Mouse (Mus musculus): Measurements from ENCODE around the gene Tmem8b. TPM values are rescaled to one million over a fixed set of nuclear protein-coding genes. Genes with fewer than 3 reads are reported as not detected.

The Tmem8b gene
- polyA plus RNA-seq, 1 experiment from 2014 or later, result 12.8 TPM

- no peak overlapping the region for H3K4me3 ChIP-seq (replicated peaks)
- no peak overlapping the region for H3K9ac ChIP-seq
- 0 out of 2 replicates have a peak, but pooled peaks cover 3% of the 10 kb centered on the region for H3K4me1 ChIP-seq
- no peaks in the 10 kb centered on the region for H3K36me3 ChIP-seq (replicated peaks)
- no peaks in the 10 kb centered on the region for H3K9me3 ChIP-seq
- 0 out of 2 replicates have a peak, but pooled peaks cover 3% of the 10 kb centered on the region for H3K27me3 ChIP-seq
- no peak overlapping the region for H3K4me2 ChIP-seq
- WGBS, result 72% methylated on average over 7 of the region's 7 CpGs
- no peak for ATAC-seq (ENCODE audit: low FRiP score)
- H3K27ac ChIP-seq, result no peak overlapping the region
Measured at GRCm38 (mm10) chr4:43727718-43728575, 59.2 kb downstream of the Tmem8b start.

- no peak for ATAC-seq (ENCODE audit: low FRiP score)
- H3K27ac ChIP-seq, result no peak overlapping the region
Measured at GRCm38 (mm10) chr4:43728576-43728954, 59.8 kb downstream of the Tmem8b start.

GRCm38 (mm10) chr4:43729126-43729525 lies 60.4 kb downstream of the Tmem8b start:
- Histone ChIP-seq H3K4me1 (0 out of 2 replicates have a peak, but pooled peaks cover 3% of the 10 kb centered on the region), H3K4me2 (no peak overlapping the region), H3K27ac (no peak overlapping the region), H3K36me3 (replicated peaks) (no peaks in the 10 kb centered on the region), H3K9ac (no peak overlapping the region), H3K4me3 (replicated peaks) (no peak overlapping the region), H3K27me3 (0 out of 2 replicates have a peak, but pooled peaks cover 3% of the 10 kb centered on the region), H3K9me3 (no peaks in the 10 kb centered on the region)
- 80% methylated on average over 3 of the region's 3 CpGs for WGBS
- ATAC-seq (ENCODE audit: low FRiP score), result no peak

More at GRCm38 (mm10) chr4:43728576-43728954, 59.8 kb downstream of the Tmem8b start:
- 0 out of 2 replicates have a peak, but pooled peaks cover 3% of the 10 kb centered on the region for H3K4me1 ChIP-seq
- no peak overlapping the region for H3K4me2 ChIP-seq
- H3K36me3 ChIP-seq (replicated peaks), result no peaks in the 10 kb centered on the region
- 69% methylated on average over 5 of the region's 5 CpGs for WGBS
- no peak overlapping the region for H3K4me3 ChIP-seq (replicated peaks)
- no peaks in the 10 kb centered on the region for H3K9me3 ChIP-seq
- no peak overlapping the region for H3K9ac ChIP-seq
- 0 out of 2 replicates have a peak, but pooled peaks cover 3% of the 10 kb centered on the region for H3K27me3 ChIP-seq

GRCm38 (mm10) chr4:43729794-43730550 lies 61.2 kb downstream of the Tmem8b start, which contains the start of gene Spaar:
TSS of gene Spaar (plus strand) at chr4:43730034.
- Histone ChIP-seq H3K4me1 (0 out of 2 replicates have a peak, but pooled peaks cover 3% of the 10 kb centered on the region), H3K9ac (no peak within 1 kb of the TSS), H3K4me2 (no peak within 1 kb of the TSS), H3K4me3 (replicated peaks) (no peak within 1 kb of the TSS), H3K9me3 (no peaks in the 10 kb centered on the region), H3K27ac (no peak within 1 kb of the TSS), H3K36me3 (replicated peaks) (no peaks in the 10 kb centered on the region), H3K27me3 (0 out of 2 replicates have a peak, but pooled peaks cover 3% of the 10 kb centered on the region)
- WGBS, result 74% methylated on average over 14 of the region's 14 CpGs
- no peak for ATAC-seq (ENCODE audit: low FRiP score)

GRCm38 (mm10) chr4:43730750-43731297 lies 62.1 kb downstream of the Tmem8b start:
- no peaks in the 10 kb centered on the region for H3K36me3 ChIP-seq (replicated peaks)
- no peak overlapping the region for H3K27ac ChIP-seq
- 0 out of 2 replicates have a peak, but pooled peaks cover 3% of the 10 kb centered on the region for H3K4me1 ChIP-seq
- WGBS, result 74% methylated on average over 21 of the region's 21 CpGs
- H3K9me3 ChIP-seq, result no peaks in the 10 kb centered on the region
- no peak overlapping the region for H3K4me3 ChIP-seq (replicated peaks)
- 0 out of 2 replicates have a peak, but pooled peaks cover 3% of the 10 kb centered on the region for H3K27me3 ChIP-seq
- no peak overlapping the region for H3K9ac ChIP-seq
- H3K4me2 ChIP-seq, result no peak overlapping the region
- ATAC-seq (ENCODE audit: low FRiP score), result no peak

GRCm38 (mm10) chr4:43732171-43732570 lies 63.4 kb downstream of the Tmem8b start:
- Histone ChIP-seq H3K27me3 (0 out of 2 replicates have a peak, but pooled peaks cover 3% of the 10 kb centered on the region), H3K4me3 (replicated peaks) (no peak overlapping the region), H3K9ac (no peak overlapping the region), H3K4me2 (no peak overlapping the region), H3K4me1 (0 out of 2 replicates have a peak, but pooled peaks cover 3% of the 10 kb centered on the region), H3K9me3 (no peaks in the 10 kb centered on the region), H3K27ac (no peak overlapping the region), H3K36me3 (replicated peaks) (no peaks in the 10 kb centered on the region)
- ATAC-seq (ENCODE audit: low FRiP score), result no peak
- WGBS, result 24% methylated on average over 1 of the region's 1 CpGs

GRCm38 (mm10) chr4:43733186-43733585 lies 64.4 kb downstream of the Tmem8b start:
- no peak overlapping the region for H3K9ac ChIP-seq
- no peaks in the 10 kb centered on the region for H3K36me3 ChIP-seq (replicated peaks)
- no peak overlapping the region for H3K27ac ChIP-seq
- no peaks in the 10 kb centered on the region for H3K9me3 ChIP-seq
- WGBS, result 85% methylated on average over 5 of the region's 5 CpGs
- no peak overlapping the region for H3K4me3 ChIP-seq (replicated peaks)
- H3K4me1 ChIP-seq, result 0 out of 2 replicates have a peak, but pooled peaks cover 3% of the 10 kb centered on the region
- no peak overlapping the region for H3K4me2 ChIP-seq
- 0 out of 2 replicates have a peak, but pooled peaks cover 3% of the 10 kb centered on the region for H3K27me3 ChIP-seq
- ATAC-seq (ENCODE audit: low FRiP score), result no peak

GRCm38 (mm10) chr4:43737144-43737543 lies 68.4 kb downstream of the Tmem8b start:
- no peak for ATAC-seq (ENCODE audit: low FRiP score)
- no peak overlapping the region for H3K27ac ChIP-seq
- no peaks in the 10 kb centered on the region for H3K27me3 ChIP-seq
- no peaks in the 10 kb centered on the region for H3K4me1 ChIP-seq
- no peak overlapping the region for H3K4me2 ChIP-seq
- H3K9ac ChIP-seq, result no peak overlapping the region
- H3K4me3 ChIP-seq (replicated peaks), result no peak overlapping the region
- no peaks in the 10 kb centered on the region for H3K36me3 ChIP-seq (replicated peaks)
- H3K9me3 ChIP-seq, result no peaks in the 10 kb centered on the region
- 61% methylated on average over 6 of the region's 6 CpGs for WGBS

GRCm38 (mm10) chr4:43738989-43739674 lies 70.4 kb downstream of the Tmem8b start:
- 80% methylated on average over 8 of the region's 8 CpGs for WGBS
- no peak for ATAC-seq (ENCODE audit: low FRiP score)
- H3K9me3 ChIP-seq, result no peaks in the 10 kb centered on the region

GRCm38 (mm10) chr4:43741526-43741925 lies 72.8 kb downstream of the Tmem8b start:
- H3K4me3 ChIP-seq (replicated peaks), result no peak overlapping the region
- H3K9me3 ChIP-seq, result no peaks in the 10 kb centered on the region
- H3K27me3 ChIP-seq, result no peaks in the 10 kb centered on the region
- H3K27ac ChIP-seq, result no peak overlapping the region
- 79% methylated on average over 5 of the region's 5 CpGs for WGBS
- no peak for ATAC-seq (ENCODE audit: low FRiP score)
- H3K9ac ChIP-seq, result no peak overlapping the region
- no peak overlapping the region for H3K4me2 ChIP-seq
- no peaks in the 10 kb centered on the region for H3K36me3 ChIP-seq (replicated peaks)
- H3K4me1 ChIP-seq, result no peaks in the 10 kb centered on the region

More at GRCm38 (mm10) chr4:43738989-43739674, 70.4 kb downstream of the Tmem8b start:
- H3K4me3 ChIP-seq (replicated peaks), result no peak overlapping the region
- H3K9ac ChIP-seq, result no peak overlapping the region
- H3K4me1 ChIP-seq, result no peaks in the 10 kb centered on the region
- no peak overlapping the region for H3K27ac ChIP-seq
- H3K36me3 ChIP-seq (replicated peaks), result no peaks in the 10 kb centered on the region
- no peaks in the 10 kb centered on the region for H3K27me3 ChIP-seq
- H3K4me2 ChIP-seq, result no peak overlapping the region

All from forebrain, embryonic 12.5 days (tissue).